In the genomic region with DNA sequence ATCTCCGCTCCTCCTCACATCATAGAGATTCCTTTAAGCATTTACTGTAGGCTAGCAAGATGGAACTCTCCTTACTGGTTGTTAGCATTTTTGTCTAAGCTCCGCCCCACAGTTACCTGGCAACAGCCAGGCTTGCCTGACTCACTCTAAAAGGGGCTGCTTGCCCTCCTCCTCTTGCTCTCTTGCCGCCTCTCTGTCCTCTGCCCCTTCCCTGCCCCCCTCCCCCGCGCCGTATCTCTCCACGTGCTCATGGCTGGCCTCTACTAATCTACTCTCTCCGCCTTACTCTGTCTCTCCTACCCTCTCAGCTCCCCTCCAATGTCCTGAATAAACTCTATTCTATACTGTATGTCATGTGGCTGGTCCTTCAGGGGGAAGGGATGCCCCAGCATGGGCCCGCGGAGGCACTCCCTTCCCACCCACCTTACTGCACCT, we compare ENCODE assay signal across 8 mouse cellular contexts. TPM values are rescaled to one million over a fixed set of nuclear protein-coding genes. Genes with fewer than 3 reads are reported as not detected.
DNase-seq lines count a peak whose midpoint lies in the region; ATAC-seq and TF ChIP-seq lines count a peak whose summit lies in the region.

No protein-coding gene starts in this region.

- H3K27ac ChIP-seq in forebrain, embryonic 15.5 days (replicated peaks) = no peak overlapping the region

- H3K4me1 ChIP-seq in forebrain, embryonic 15.5 days = peaks cover 17% of the 10 kb centered on the region

- no peaks in the 10 kb centered on the region for H3K36me3 ChIP-seq in forebrain, embryonic 15.5 days

- peak overlapping the region; percentile 34 for H3K4me3 ChIP-seq in forebrain, embryonic 15.5 days

- ATAC-seq in forebrain, embryonic 15.5 days (replicated peaks) = peak; percentile 87
- peak; percentile 55 for ATAC-seq in megakaryocyte progenitor cell, adult 5-6 weeks (replicated peaks; ENCODE audit: poor library complexity)

- DNase-seq in kidney, postnatal 10 days = peak; percentile 15
- no peak for DNase-seq in kidney, postnatal 36 days
- DNase-seq in brain, embryonic 14.5 days (ENCODE audit: low read depth) = peak; percentile 87
- DNase-seq in thymus, postnatal 25 days = peak; percentile 65
- DNase-seq in layer of hippocampus, postnatal 25 days (ENCODE audit: extremely low spot score in 1 of 2, low spot score in 1 of 2) = no peak
- DNase-seq in urinary bladder, postnatal 36 days (ENCODE audit: low spot score in 2 of 2) = no peak

- 2% methylated on average over 10 of the region's 10 CpGs for WGBS in forebrain, embryonic 15.5 days

- H3K4me2 ChIP-seq in forebrain, embryonic 15.5 days (replicated peaks) = peak overlapping the region; percentile 47

- TF ChIP-seq POLR2A in brain, embryonic 14.5 days (IDR thresholded peaks at IDR 0.05; ENCODE audit: borderline replicate concordance, extremely low read depth, insufficient read depth, insufficient read length, poor library complexity, severe bottlenecking) = no peak

- no peaks in the 10 kb centered on the region for H3K9me3 ChIP-seq in forebrain, embryonic 15.5 days

- H3K9ac ChIP-seq in forebrain, embryonic 15.5 days (replicated peaks) = peak overlapping the region; percentile 43

- no peak for TF ChIP-seq CTCF in brain, embryonic 14.5 days (IDR thresholded peaks at IDR 0.05; ENCODE audit: borderline replicate concordance, extremely low read depth, insufficient read depth, insufficient read length)

- peaks cover 10% of the 10 kb centered on the region for H3K27me3 ChIP-seq in forebrain, embryonic 15.5 days

RNA-seq across cellular contexts. Expression of a gene that starts 59.9 kb away (rescaled TPM):
- 49.9 and 50.5 TPM in 2 replicates for polyA plus RNA-seq in brain, embryonic 14.5 days (2012; rRNA removed)
- polyA plus RNA-seq in forebrain, embryonic 15.5 days (2015; fragmentation: Nextera tagmentation; extraction: Ambion mirVana) = 77.8 and 86.8 TPM in 2 replicates
- total RNA-seq in megakaryocyte progenitor cell, adult 5-6 weeks (2015) = 73.1 and 92.7 TPM in 2 replicates
- 67.8 and 79.0 TPM in 2 replicates for total RNA-seq in megakaryocyte progenitor cell, adult 5-6 weeks (2017)
- 10 to 100 TPM; 95.4 to 98.2 TPM for total RNA-seq in layer of hippocampus, postnatal 25 days (2021)

Comparison
In these comparisons a context has a peak if more than half of its experiments do, and no peak if none do; other contexts are left out.
1. DNase-seq: peak in kidney, postnatal 10 days (single experiment), brain, embryonic 14.5 days (single experiment) and thymus, postnatal 25 days (single experiment); none in kidney, postnatal 36 days (0 of 2), layer of hippocampus, postnatal 25 days (0 of 2) and urinary bladder, postnatal 36 days (0 of 2).